Mouse (Mus musculus): ENCODE data around the gene Olfr1135. TPM values are rescaled to one million over a fixed set of nuclear protein-coding genes. Genes with fewer than 3 reads are reported as not detected.

The Olfr1135 gene
- total and polyA plus RNA-seq, 3 experiments, result not detected

DNA sequence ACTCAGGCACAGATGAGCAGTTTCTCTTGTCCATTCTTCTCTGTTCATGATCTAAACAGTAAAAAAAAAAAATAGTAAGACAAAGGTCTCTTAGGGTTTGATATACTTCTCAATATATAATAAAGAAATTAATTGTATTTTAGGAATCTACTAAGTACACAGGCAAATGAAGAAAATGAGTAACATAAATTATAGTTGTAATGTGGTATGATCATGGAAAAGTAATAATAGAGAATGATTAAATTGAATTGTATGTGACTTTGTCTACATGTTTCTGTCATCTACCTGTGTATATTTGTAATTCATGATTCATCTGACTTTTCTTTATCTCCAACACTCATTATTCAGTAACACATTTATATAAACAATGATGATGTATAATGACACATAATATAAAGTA, 20.4 kb upstream of the Olfr1135 start, which contains the start of gene Olfr1136:
Gene Olfr1136, minus strand, starts transcription at position 101 of the 400 bp plus-strand sequence.
- H3K9me3 ChIP-seq (replicated peaks; ENCODE audit: low read length), result peaks cover 25% of the 10 kb centered on the region
- H3K27ac ChIP-seq (ENCODE audit: insufficient read depth, low read depth), result no peak within 1 kb of the TSS
- no peaks in the 10 kb centered on the region for H3K79me2 ChIP-seq (replicated peaks; ENCODE audit: control insufficient read depth, extremely low read depth, insufficient read depth, poor library complexity, severe bottlenecking)
- H3K4me2 ChIP-seq (ENCODE audit: insufficient read depth, low read depth, poor library complexity, severe bottlenecking), result no peak within 1 kb of the TSS
- in situ Hi-C loops (cut with MboI; ENCODE audit: low pct_ligation_motif_present, low pct_unique_long_range_greater_than_20kb, low sequenced_read_pairs) (no loop called here), dilution Hi-C loops (cut with MboI; ENCODE audit: extremely low pct_ligation_motif_present, extremely low pct_unique_long_range_greater_than_20kb, low sequenced_read_pairs) (no loop called here)
- no peaks in the 10 kb centered on the region for H3K27me3 ChIP-seq (replicated peaks)
- no peak within 1 kb of the TSS for H3K9ac ChIP-seq (ENCODE audit: insufficient read depth, low read depth)
- no peaks in the 10 kb centered on the region for H3K36me3 ChIP-seq (replicated peaks in 1 of 2; ENCODE audit: control insufficient read depth in 1 of 2, insufficient read depth in 1 of 2, low read length in 1 of 2)
- TF ChIP-seq MAZ (IDR thresholded peaks at IDR 0.05; ENCODE audit: low read depth, low read length), result no peak
- TF ChIP-seq PAX5 (IDR thresholded peaks at IDR 0.05; ENCODE audit: low read length), result no peak
- no peak for TF ChIP-seq MXI1 (IDR thresholded peaks at IDR 0.05; ENCODE audit: low read depth, low read length)
- TF ChIP-seq MEF2A (IDR thresholded peaks at IDR 0.05; ENCODE audit: borderline replicate concordance, low read depth, low read length), result no peak
- TF ChIP-seq HCFC1 (IDR thresholded peaks at IDR 0.05; ENCODE audit: low read depth, low read length), result no peak
- no peak for TF ChIP-seq BHLHE40 (IDR thresholded peaks at IDR 0.05; ENCODE audit: low read depth, low read length)
- no peak for TF ChIP-seq MAX (IDR thresholded peaks at IDR 0.05; ENCODE audit: low read length)
- no peak for TF ChIP-seq KAT2A (IDR thresholded peaks at IDR 0.05; ENCODE audit: insufficient replicate concordance, low read length)
- TF ChIP-seq SMC3 (IDR thresholded peaks at IDR 0.05; ENCODE audit: low read depth, low read length), result no peak
- TF ChIP-seq IRF4 (IDR thresholded peaks at IDR 0.05; ENCODE audit: low read depth, low read length), result no peak
- TF ChIP-seq JUND (conservative IDR thresholded peaks at IDR 0.05; ENCODE audit: low read depth, low read length), result no peak
- no peak for TF ChIP-seq GABPA (IDR thresholded peaks at IDR 0.05; ENCODE audit: insufficient replicate concordance, low read depth, low read length)
- no peak for TF ChIP-seq TCF12 (IDR thresholded peaks at IDR 0.05; ENCODE audit: low read depth, low read length)
- no peak for TF ChIP-seq USF1 (IDR thresholded peaks at IDR 0.05; ENCODE audit: low read depth, low read length)
- no peak for TF ChIP-seq ZNF384 (IDR thresholded peaks at IDR 0.05; ENCODE audit: low read depth, low read length)
- TF ChIP-seq RAD21 (IDR thresholded peaks at IDR 0.05; ENCODE audit: low read depth, low read length), result no peak
- TF ChIP-seq USF2 (conservative IDR thresholded peaks at IDR 0.05; ENCODE audit: low read depth, low read length), result no peak
- no peak for TF ChIP-seq MAFK (IDR thresholded peaks at IDR 0.05; ENCODE audit: insufficient replicate concordance, low read length)
- no peaks in the 10 kb centered on the region for H3K4me1 ChIP-seq (ENCODE audit: control insufficient read depth in 1 of 2, insufficient read depth in 2 of 2)
- no peak within 1 kb of the TSS for H3K4me3 ChIP-seq (replicated peaks in 1 of 3; ENCODE audit: low read depth in 2 of 3, low read length in 2 of 3, poor library complexity in 1 of 3)
- DNase-seq (ENCODE audit: extremely low read depth), result no peak

DNA sequence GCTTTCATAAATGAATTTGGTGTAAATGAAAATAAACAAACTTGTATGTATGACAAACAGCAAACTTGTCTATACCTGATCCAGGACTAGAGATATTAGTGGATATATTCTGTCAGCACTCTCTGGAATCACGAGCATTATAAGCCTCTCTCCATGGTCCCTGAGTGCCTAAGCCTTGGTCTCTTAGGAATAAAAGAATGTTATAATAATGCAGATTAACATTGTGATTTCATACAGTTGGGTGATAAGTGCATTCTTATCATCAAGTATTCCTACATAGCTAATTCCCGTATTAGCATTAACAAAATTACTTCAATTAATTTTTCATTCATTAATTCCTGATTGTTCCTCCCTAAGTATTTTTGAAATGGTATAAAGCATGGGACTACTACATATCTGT, 15.1 kb downstream of the Olfr1135 start, which contains the start of gene Olfr1134:
Gene Olfr1134, minus strand, starts transcription at position 101 of the 400 bp plus-strand sequence.
- Histone ChIP-seq H3K9me3 (replicated peaks; ENCODE audit: low read length) (peaks cover 19% of the 10 kb centered on the region), H3K4me3 (replicated peaks in 1 of 3; ENCODE audit: low read depth in 2 of 3, low read length in 2 of 3, poor library complexity in 1 of 3) (no peak within 1 kb of the TSS), H3K9ac (ENCODE audit: insufficient read depth, low read depth) (no peak within 1 kb of the TSS), H3K27ac (ENCODE audit: insufficient read depth, low read depth) (no peak within 1 kb of the TSS), H3K36me3 (replicated peaks in 1 of 2; ENCODE audit: control insufficient read depth in 1 of 2, insufficient read depth in 1 of 2, low read length in 1 of 2) (no peaks in the 10 kb centered on the region), H3K79me2 (replicated peaks; ENCODE audit: control insufficient read depth, extremely low read depth, insufficient read depth, poor library complexity, severe bottlenecking) (no peaks in the 10 kb centered on the region), H3K27me3 (replicated peaks) (no peaks in the 10 kb centered on the region), H3K4me1 (ENCODE audit: control insufficient read depth in 1 of 2, insufficient read depth in 2 of 2) (no peaks in the 10 kb centered on the region), H3K4me2 (ENCODE audit: insufficient read depth, low read depth, poor library complexity, severe bottlenecking) (no peak within 1 kb of the TSS)
- dilution Hi-C loops (cut with MboI; ENCODE audit: extremely low pct_ligation_motif_present, extremely low pct_unique_long_range_greater_than_20kb, low sequenced_read_pairs) (no loop called here), in situ Hi-C loops (cut with MboI; ENCODE audit: low pct_ligation_motif_present, low pct_unique_long_range_greater_than_20kb, low sequenced_read_pairs) (no loop called here)
- DNase-seq (ENCODE audit: extremely low read depth), result no peak
- TF ChIP-seq RAD21 (IDR thresholded peaks at IDR 0.05; ENCODE audit: low read depth, low read length) (no peak), USF2 (conservative IDR thresholded peaks at IDR 0.05; ENCODE audit: low read depth, low read length) (no peak), SMC3 (IDR thresholded peaks at IDR 0.05; ENCODE audit: low read depth, low read length) (no peak), NRF1 (IDR thresholded peaks at IDR 0.05; ENCODE audit: low read depth, low read length) (no peak), KAT2A (IDR thresholded peaks at IDR 0.05; ENCODE audit: insufficient replicate concordance, low read length) (no peak), IRF4 (IDR thresholded peaks at IDR 0.05; ENCODE audit: low read depth, low read length) (no peak), RCOR1 (conservative IDR thresholded peaks at IDR 0.05; ENCODE audit: low read depth, low read length) (no peak), CHD1 (IDR thresholded peaks at IDR 0.05; ENCODE audit: low read depth, low read length) (no peak), NELFE (IDR thresholded peaks at IDR 0.05; ENCODE audit: low read depth, low read length) (no peak), ZC3H11A (IDR thresholded peaks at IDR 0.05; ENCODE audit: low read depth, low read length) (no peak), MYC (IDR thresholded peaks at IDR 0.05; ENCODE audit: low read depth, low read length) (no peak), POLR2AphosphoS2 (IDR thresholded peaks at IDR 0.05; ENCODE audit: low read depth, low read length) (no peak)

Measured in CH12.LX (cell line).